Mouse (Mus musculus): ENCODE results near the gene Rabac1. TPM values are rescaled to one million over a fixed set of nuclear protein-coding genes. Genes with fewer than 3 reads are reported as not detected.

Gene Rabac1
- polyA plus RNA-seq, 1 experiment from 2014 or later = 220 TPM

DNA sequence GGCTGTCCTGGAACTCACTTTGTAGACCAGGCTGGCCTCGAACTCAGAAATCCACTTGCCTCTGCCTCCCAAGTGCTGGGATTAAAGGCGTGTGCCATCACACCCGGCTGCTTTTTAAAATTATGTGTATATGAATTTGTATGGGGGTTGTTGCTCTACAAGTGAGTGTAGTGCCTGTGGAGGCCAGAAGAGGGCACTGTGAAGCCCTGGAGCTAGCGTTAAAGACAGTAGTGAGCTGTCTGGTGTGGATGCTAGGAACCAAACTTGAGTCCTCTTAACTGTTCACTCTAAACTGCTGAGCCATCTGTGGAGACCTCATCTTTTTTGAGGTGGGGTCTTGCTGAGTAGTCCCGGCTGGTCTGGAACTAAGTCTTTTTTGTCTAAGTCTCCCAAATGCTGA is 13.2 kb upstream of the Rabac1 start:
- Histone ChIP-seq H3K9ac (replicated peaks; ENCODE audit: low read depth, low read length) (no peak overlapping the region), H3K9me3 (ENCODE audit: control insufficient read depth, low read length) (no peaks in the 10 kb centered on the region; the same call in 1 of the 2 replicates), H3K27ac (ENCODE audit: low read length) (no peak overlapping the region), H3K27me3 (replicated peaks; ENCODE audit: control insufficient read depth, insufficient read depth, low read length) (no peaks in the 10 kb centered on the region), H3K4me2 (ENCODE audit: low read length) (no peak overlapping the region), H3K36me3 (ENCODE audit: control insufficient read depth, insufficient read depth) (peaks cover 41% of the 10 kb centered on the region), H3K4me3 (replicated peaks; ENCODE audit: low read length) (no peak overlapping the region), H3K4me1 (replicated peaks; ENCODE audit: control insufficient read depth, insufficient read depth, low read length) (no peaks in the 10 kb centered on the region)
- WGBS = 64% methylated on average over 5 of the region's 5 CpGs
- no peak for ATAC-seq

DNA sequence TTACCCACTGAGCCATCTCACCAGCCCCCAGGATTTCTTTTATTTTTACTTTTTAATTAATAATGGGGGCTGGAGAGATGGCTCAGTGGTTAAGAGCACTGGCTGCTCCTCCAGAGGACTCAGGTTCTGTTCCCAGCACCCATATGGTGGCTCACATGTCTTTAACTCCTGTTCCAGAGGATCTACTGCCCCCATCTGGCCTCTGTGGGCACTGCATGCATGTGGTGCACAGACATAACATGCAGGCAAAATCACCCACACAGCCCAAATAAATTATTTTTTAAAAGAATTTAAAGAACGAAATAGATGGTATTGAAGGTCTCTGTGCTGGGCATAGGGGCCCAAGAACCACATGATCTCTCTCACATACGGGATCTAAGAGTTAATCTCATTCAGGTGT is 11.8 kb upstream of the Rabac1 start:
- Histone ChIP-seq H3K9ac (replicated peaks; ENCODE audit: low read depth, low read length) (no peak overlapping the region), H3K36me3 (ENCODE audit: control insufficient read depth, insufficient read depth) (peaks cover 43% of the 10 kb centered on the region), H3K27me3 (replicated peaks; ENCODE audit: control insufficient read depth, insufficient read depth, low read length) (no peaks in the 10 kb centered on the region), H3K4me3 (replicated peaks; ENCODE audit: low read length) (no peak overlapping the region), H3K27ac (ENCODE audit: low read length) (no peak overlapping the region), H3K9me3 (ENCODE audit: control insufficient read depth, low read length) (no peaks in the 10 kb centered on the region; the same call in 1 of the 2 replicates), H3K4me1 (replicated peaks; ENCODE audit: control insufficient read depth, insufficient read depth, low read length) (no peaks in the 10 kb centered on the region), H3K4me2 (ENCODE audit: low read length) (no peak overlapping the region)
- 91% methylated on average over 2 of the region's 2 CpGs for WGBS
- ATAC-seq = no peak

DNA sequence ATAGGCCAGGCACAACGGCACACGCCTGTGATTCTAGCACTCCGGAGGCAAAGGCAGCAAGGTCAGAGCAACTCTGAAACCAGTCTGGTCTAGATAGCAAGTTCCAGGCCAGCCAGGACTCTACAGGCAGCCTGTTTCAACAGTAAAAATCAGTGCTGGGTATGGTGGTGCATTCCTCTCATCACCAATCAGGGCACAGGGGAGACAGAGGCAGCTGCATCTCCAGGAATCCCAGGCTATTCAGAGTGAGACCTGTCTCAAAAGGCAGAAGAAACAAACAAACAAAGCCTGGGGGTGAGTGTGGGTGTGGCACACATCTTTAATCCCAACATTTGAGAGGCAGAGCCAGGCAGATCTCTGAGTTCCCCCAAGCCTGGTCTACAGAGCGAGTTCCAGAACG is 10.8 kb upstream of the Rabac1 start:
- Histone ChIP-seq H3K27me3 (replicated peaks; ENCODE audit: control insufficient read depth, insufficient read depth, low read length) (no peaks in the 10 kb centered on the region), H3K4me3 (replicated peaks; ENCODE audit: low read length) (no peak overlapping the region), H3K9ac (replicated peaks; ENCODE audit: low read depth, low read length) (no peak overlapping the region), H3K36me3 (ENCODE audit: control insufficient read depth, insufficient read depth) (peaks cover 44% of the 10 kb centered on the region), H3K4me1 (replicated peaks; ENCODE audit: control insufficient read depth, insufficient read depth, low read length) (no peaks in the 10 kb centered on the region), H3K9me3 (ENCODE audit: control insufficient read depth, low read length) (no peaks in the 10 kb centered on the region; the same call in 1 of the 2 replicates), H3K27ac (ENCODE audit: low read length) (no peak overlapping the region), H3K4me2 (ENCODE audit: low read length) (no peak overlapping the region)
- ATAC-seq = no peak
- 90% methylated on average over 5 of the region's 5 CpGs for whole genome bisulfite sequencing

DNA sequence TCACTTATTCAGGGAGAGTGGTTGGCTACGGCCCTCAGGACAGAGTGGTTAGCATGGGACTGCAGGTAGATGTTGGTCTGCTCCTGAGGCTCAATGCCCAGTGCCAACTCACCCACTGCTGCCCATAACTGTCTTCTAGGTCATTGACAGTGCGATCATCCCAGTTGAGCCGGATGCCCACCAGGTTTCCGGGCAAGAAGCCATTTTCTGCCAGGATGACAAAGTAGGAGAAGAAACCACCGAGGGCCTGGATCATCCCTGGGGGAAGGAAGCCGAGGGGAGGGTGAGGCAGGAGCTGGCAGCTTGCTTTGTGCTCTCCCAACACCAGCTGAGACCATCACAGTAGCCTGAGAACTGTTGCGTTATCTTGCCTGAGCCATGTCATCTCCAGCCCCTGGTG is 7.9 kb upstream of the Rabac1 start:
- no peaks in the 10 kb centered on the region for H3K4me1 ChIP-seq (replicated peaks; ENCODE audit: control insufficient read depth, insufficient read depth, low read length)
- H3K9me3 ChIP-seq (ENCODE audit: control insufficient read depth, low read length) = no peaks in the 10 kb centered on the region; the same call in 1 of the 2 replicates
- no peak overlapping the region for H3K4me2 ChIP-seq (ENCODE audit: low read length)
- H3K27ac ChIP-seq (ENCODE audit: low read length) = no peak overlapping the region
- H3K9ac ChIP-seq (replicated peaks; ENCODE audit: low read depth, low read length) = no peak overlapping the region
- no peak for ATAC-seq
- no peaks in the 10 kb centered on the region for H3K27me3 ChIP-seq (replicated peaks; ENCODE audit: control insufficient read depth, insufficient read depth, low read length)
- WGBS = 86% methylated on average over 7 of the region's 7 CpGs
- peaks cover 39% of the 10 kb centered on the region for H3K36me3 ChIP-seq (ENCODE audit: control insufficient read depth, insufficient read depth)
- no peak overlapping the region for H3K4me3 ChIP-seq (replicated peaks; ENCODE audit: low read length)

DNA sequence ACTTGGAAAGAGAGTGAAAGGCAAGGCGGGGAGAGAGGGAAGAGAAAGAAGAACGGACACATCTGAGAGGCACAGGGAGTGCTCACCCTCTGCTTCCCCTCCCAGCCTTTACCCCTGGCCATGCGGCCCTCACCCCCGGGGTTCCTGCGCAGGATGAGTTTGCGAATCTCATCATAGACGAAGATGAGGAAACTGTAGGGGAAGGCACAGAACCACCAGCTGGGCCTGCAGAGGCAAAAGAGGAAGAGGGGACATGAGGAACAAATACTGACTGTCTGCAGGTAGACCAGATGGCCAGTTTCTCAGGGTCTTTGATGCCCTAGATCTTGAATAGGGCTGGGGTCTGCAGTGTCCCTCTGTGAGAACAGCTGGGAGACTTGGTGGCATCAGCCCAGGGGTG is 6.2 kb upstream of the Rabac1 start:
- no peak overlapping the region for H3K9ac ChIP-seq (replicated peaks; ENCODE audit: low read depth, low read length)
- H3K9me3 ChIP-seq (ENCODE audit: control insufficient read depth, low read length) = no peaks in the 10 kb centered on the region
- H3K27ac ChIP-seq (ENCODE audit: low read length) = no peak overlapping the region
- H3K36me3 ChIP-seq (ENCODE audit: control insufficient read depth, insufficient read depth) = peaks cover 28% of the 10 kb centered on the region
- H3K4me3 ChIP-seq (replicated peaks; ENCODE audit: low read length) = no peak overlapping the region
- H3K4me2 ChIP-seq (ENCODE audit: low read length) = no peak overlapping the region
- no peaks in the 10 kb centered on the region for H3K4me1 ChIP-seq (replicated peaks; ENCODE audit: control insufficient read depth, insufficient read depth, low read length)
- ATAC-seq = no peak
- no peaks in the 10 kb centered on the region for H3K27me3 ChIP-seq (replicated peaks; ENCODE audit: control insufficient read depth, insufficient read depth, low read length)
- 88% methylated on average over 7 of the region's 7 CpGs for WGBS

DNA sequence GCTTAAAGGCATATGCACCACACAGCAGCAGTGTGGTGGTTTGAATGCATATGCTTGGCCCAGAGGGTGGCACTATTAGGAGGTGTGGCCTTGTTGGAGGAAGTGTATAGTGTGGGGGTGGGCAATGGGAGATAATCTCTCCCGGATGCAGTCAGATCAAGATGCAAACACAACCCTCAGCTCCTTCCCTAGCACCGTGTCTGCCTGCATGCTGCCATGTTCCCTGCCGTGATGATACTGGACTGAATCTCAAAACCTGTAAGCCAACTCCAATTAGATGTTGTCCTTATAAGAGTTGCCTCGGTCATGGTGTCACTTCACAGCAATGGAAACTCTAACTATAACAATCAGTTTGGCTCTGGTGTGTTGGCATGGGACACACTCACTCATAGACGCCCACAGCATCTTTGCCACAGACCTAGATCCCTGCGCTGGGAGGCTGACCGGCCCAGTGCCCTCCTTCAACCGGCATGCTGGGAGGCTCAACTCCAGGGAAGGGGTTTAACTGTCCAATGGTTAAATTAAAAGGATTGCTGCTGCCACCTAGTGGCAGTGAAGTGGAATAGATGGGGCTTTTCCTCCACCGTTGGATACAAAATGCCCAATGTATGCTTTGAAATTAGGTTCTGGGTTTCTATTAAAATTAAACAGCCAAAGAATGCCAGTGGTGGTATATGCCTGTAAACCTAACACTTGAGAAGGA is 2.5 kb upstream of the Rabac1 start:
- WGBS = 29% methylated on average over 9 of the region's 9 CpGs
- Histone ChIP-seq H3K9me3 (ENCODE audit: control insufficient read depth, low read length) (no peaks in the 10 kb centered on the region), H3K9ac (replicated peaks; ENCODE audit: low read depth, low read length) (no peak overlapping the region), H3K27me3 (replicated peaks; ENCODE audit: control insufficient read depth, insufficient read depth, low read length) (no peaks in the 10 kb centered on the region), H3K27ac (ENCODE audit: low read length) (no peak overlapping the region), H3K4me2 (ENCODE audit: low read length) (no peak overlapping the region), H3K4me3 (replicated peaks; ENCODE audit: low read length) (no peak overlapping the region), H3K4me1 (replicated peaks; ENCODE audit: control insufficient read depth, insufficient read depth, low read length) (peaks cover 11% of the 10 kb centered on the region), H3K36me3 (ENCODE audit: control insufficient read depth, insufficient read depth) (peaks cover 16% of the 10 kb centered on the region)
- no peak for ATAC-seq

DNA sequence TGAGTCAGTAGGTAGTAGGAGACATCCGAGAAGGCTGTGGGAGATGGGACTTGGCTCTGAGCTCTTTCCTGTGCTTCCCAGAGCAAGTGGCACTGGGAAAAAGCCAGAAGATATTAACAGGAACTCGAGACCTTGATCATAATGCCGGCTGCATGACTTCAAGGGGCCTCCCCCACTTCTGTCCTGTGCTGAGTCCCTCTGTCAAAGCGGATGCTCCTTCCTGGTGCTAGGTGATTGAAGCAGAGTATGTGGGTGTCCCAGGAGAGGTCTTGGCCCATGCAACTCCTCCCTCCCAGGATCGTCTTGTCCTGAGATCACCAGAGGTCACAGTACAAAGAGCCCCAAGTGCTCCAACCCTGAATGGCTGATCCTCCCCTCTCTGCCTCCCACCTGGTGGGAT is 1.3 kb upstream of the Rabac1 start:
- Histone ChIP-seq H3K4me2 (ENCODE audit: low read length) (no peak overlapping the region), H3K9me3 (ENCODE audit: control insufficient read depth, low read length) (no peaks in the 10 kb centered on the region), H3K9ac (replicated peaks; ENCODE audit: low read depth, low read length) (no peak overlapping the region), H3K4me3 (replicated peaks; ENCODE audit: low read length) (no peak overlapping the region), H3K36me3 (ENCODE audit: control insufficient read depth, insufficient read depth) (peaks cover 11% of the 10 kb centered on the region), H3K27ac (ENCODE audit: low read length) (no peak overlapping the region), H3K27me3 (replicated peaks; ENCODE audit: control insufficient read depth, insufficient read depth, low read length) (no peaks in the 10 kb centered on the region), H3K4me1 (replicated peaks; ENCODE audit: control insufficient read depth, insufficient read depth, low read length) (peaks cover 16% of the 10 kb centered on the region)
- 75% methylated on average over 5 of the region's 5 CpGs for WGBS
- ATAC-seq = no peak

DNA sequence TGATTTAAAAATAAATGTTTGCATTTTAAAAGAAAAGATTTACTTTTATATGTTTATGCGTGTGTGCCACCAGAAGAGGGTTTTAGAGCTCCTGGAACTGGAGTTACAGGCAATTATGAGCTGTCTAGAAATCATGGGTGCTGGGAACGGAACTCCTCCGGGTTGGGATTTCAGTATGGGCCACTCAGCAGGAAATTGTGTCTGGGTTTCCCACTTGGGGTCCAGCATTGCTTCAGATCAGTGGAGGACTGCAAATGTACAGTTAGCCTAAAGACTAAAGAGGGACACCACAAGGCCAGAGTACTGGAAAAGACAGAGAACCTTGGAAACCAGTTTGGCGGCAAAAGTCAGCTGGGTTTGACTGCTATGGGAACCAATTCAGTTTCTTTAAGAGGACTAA is 654 bp upstream of the Rabac1 start:
- Histone ChIP-seq H3K4me2 (ENCODE audit: low read length) (no peak overlapping the region), H3K9me3 (ENCODE audit: control insufficient read depth, low read length) (no peaks in the 10 kb centered on the region), H3K36me3 (ENCODE audit: control insufficient read depth, insufficient read depth) (peaks cover 6% of the 10 kb centered on the region), H3K27me3 (replicated peaks; ENCODE audit: control insufficient read depth, insufficient read depth, low read length) (no peaks in the 10 kb centered on the region), H3K27ac (ENCODE audit: low read length) (no peak overlapping the region), H3K4me3 (replicated peaks; ENCODE audit: low read length) (no peak overlapping the region), H3K4me1 (replicated peaks; ENCODE audit: control insufficient read depth, insufficient read depth, low read length) (peaks cover 16% of the 10 kb centered on the region), H3K9ac (replicated peaks; ENCODE audit: low read depth, low read length) (no peak overlapping the region)
- no peak for ATAC-seq
- WGBS = 81% methylated on average over 4 of the region's 4 CpGs

DNA sequence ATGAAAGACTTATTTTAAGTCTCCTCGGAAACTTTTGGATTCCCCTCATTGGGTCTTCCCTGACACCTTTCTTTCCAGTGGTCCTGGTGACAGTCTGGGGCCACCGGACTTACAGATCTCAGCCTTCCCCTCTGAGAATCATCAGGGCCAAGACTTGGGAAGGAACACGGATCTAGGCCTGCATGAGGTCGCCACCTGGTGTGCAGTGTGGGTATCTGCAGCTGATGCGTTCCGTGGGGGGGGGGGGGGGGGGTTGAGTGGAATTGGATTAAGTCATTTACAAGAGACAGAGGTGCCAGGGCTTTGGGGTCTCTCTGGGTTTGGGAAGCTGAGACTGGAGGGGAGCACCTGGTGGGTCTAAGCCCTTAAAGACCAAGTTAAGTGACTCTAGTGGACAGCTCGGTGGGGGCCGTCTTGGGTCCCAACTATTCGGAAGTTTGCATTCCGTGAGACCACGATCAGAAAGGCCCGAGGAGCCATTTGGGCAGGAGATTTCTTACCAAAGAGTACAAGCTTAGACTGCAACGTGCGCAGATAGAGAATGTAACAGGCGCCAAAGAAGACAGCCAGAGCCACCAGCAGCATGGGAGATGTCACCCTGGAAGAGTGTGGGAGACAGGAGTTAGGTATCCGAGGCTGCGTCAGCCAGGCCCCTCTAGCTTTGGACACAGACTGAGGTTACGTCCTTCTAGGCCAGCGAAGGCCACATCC is 1.1 kb downstream of the Rabac1 start:
- Histone ChIP-seq H3K4me2 (ENCODE audit: low read length) (peak overlapping the region; percentile 70), H3K9ac (replicated peaks; ENCODE audit: low read depth, low read length) (peak overlapping the region; percentile 88), H3K36me3 (ENCODE audit: control insufficient read depth, insufficient read depth) (0 out of 2 replicates have a peak, but pooled peaks cover 2% of the 10 kb centered on the region), H3K4me1 (replicated peaks; ENCODE audit: control insufficient read depth, insufficient read depth, low read length) (peaks cover 16% of the 10 kb centered on the region), H3K4me3 (replicated peaks; ENCODE audit: low read length) (peak overlapping the region; percentile 58), H3K9me3 (ENCODE audit: control insufficient read depth, low read length) (no peaks in the 10 kb centered on the region), H3K27ac (ENCODE audit: low read length) (peak overlapping the region; percentile 50), H3K27me3 (replicated peaks; ENCODE audit: control insufficient read depth, insufficient read depth, low read length) (no peaks in the 10 kb centered on the region)
- 5% methylated on average over 19 of the region's 19 CpGs for WGBS
- peak; percentile 9; the same call in 1 of the 2 replicates for ATAC-seq
